ENCODE assay signal across 8 mouse cellular contexts in genomic region chr17:53688321-53688720, GRCm38 (mm10). TPM values are rescaled to one million over a fixed set of nuclear protein-coding genes. Genes with fewer than 3 reads are reported as not detected.
DNase-seq lines count a peak whose midpoint lies in the region; ATAC-seq and TF ChIP-seq lines count a peak whose summit lies in the region.

No protein-coding gene starts in this region.

- WGBS in kidney, embryonic 14.5 days, result 17% methylated on average over 1 of the region's 1 CpGs
- WGBS in bone marrow, adult 2 months, result 2% methylated on average over 1 of the region's 1 CpGs
- 14% methylated on average over 1 of the region's 1 CpGs for WGBS in hindbrain, embryonic 14.5 days
- WGBS in midbrain, embryonic 13.5 days, result 20% methylated on average over 1 of the region's 1 CpGs

- ATAC-seq in kidney, embryonic 14.5 days (ENCODE audit: low FRiP score, low TSS enrichment), result no peak
- ATAC-seq in hindbrain, embryonic 14.5 days (ENCODE audit: low FRiP score), result no peak
- no peak for ATAC-seq in midbrain, embryonic 13.5 days

- H3K4me2 ChIP-seq in kidney, embryonic 14.5 days (replicated peaks; ENCODE audit: low read depth, low read length), result peak overlapping the region; percentile 45
- H3K4me2 ChIP-seq in hindbrain, embryonic 14.5 days (replicated peaks), result peak overlapping the region; percentile 70
- peak overlapping the region; percentile 73 for H3K4me2 ChIP-seq in midbrain, embryonic 13.5 days (replicated peaks)

- peaks cover 31% of the 10 kb centered on the region for H3K36me3 ChIP-seq in kidney, embryonic 14.5 days (ENCODE audit: control insufficient read depth, insufficient read depth, low read length)
- no peaks in the 10 kb centered on the region for H3K36me3 ChIP-seq in hindbrain, embryonic 14.5 days (replicated peaks; ENCODE audit: control insufficient read depth, insufficient read depth)
- peaks cover 4% of the 10 kb centered on the region; the same call in 1 of the 2 replicates for H3K36me3 ChIP-seq in midbrain, embryonic 13.5 days

- H3K27ac ChIP-seq in kidney, embryonic 14.5 days (ENCODE audit: low read depth, low read length), result peak overlapping the region; percentile 26; the same call in 1 of the 2 replicates
- no peak overlapping the region for H3K27ac ChIP-seq in bone marrow, adult 2 months (ENCODE audit: control insufficient read depth, insufficient read depth, low read depth, low read length, poor library complexity)
- no peak overlapping the region for H3K27ac ChIP-seq in hindbrain, embryonic 14.5 days
- H3K27ac ChIP-seq in midbrain, embryonic 13.5 days, result no peak overlapping the region

- no peaks in the 10 kb centered on the region for H3K27me3 ChIP-seq in kidney, embryonic 14.5 days (ENCODE audit: control insufficient read depth, insufficient read depth, low read length)
- H3K27me3 ChIP-seq in hindbrain, embryonic 14.5 days (ENCODE audit: control insufficient read depth, insufficient read depth, low read length), result no peaks in the 10 kb centered on the region
- no peaks in the 10 kb centered on the region for H3K27me3 ChIP-seq in midbrain, embryonic 13.5 days

- DNase-seq in kidney, postnatal 10 days, result no peak
- no peak for DNase-seq in hindbrain, embryonic 14.5 days (ENCODE audit: low spot score)
- DNase-seq in left cerebral cortex, adult 9 months (ENCODE audit: low spot score in 2 of 2), result no peak
- no peak for DNase-seq in left cerebral cortex, adult 11 months (ENCODE audit: low spot score)
- DNase-seq in cerebellum, adult 8-10 months, result no peak

- peak overlapping the region; percentile 69 for H3K4me3 ChIP-seq in kidney, embryonic 14.5 days (ENCODE audit: low read length)
- H3K4me3 ChIP-seq in bone marrow, adult 2 months (replicated peaks; ENCODE audit: control insufficient read depth, low read depth, low read length), result peak overlapping the region; percentile 89
- peak overlapping the region; percentile 42 for H3K4me3 ChIP-seq in hindbrain, embryonic 14.5 days (replicated peaks; ENCODE audit: low read length)
- H3K4me3 ChIP-seq in midbrain, embryonic 13.5 days (replicated peaks), result peak overlapping the region; percentile 54

- H3K9me3 ChIP-seq in kidney, embryonic 14.5 days (ENCODE audit: control insufficient read depth, low read length), result no peaks in the 10 kb centered on the region
- no peaks in the 10 kb centered on the region for H3K9me3 ChIP-seq in hindbrain, embryonic 14.5 days (ENCODE audit: control insufficient read depth, low read length)
- no peaks in the 10 kb centered on the region for H3K9me3 ChIP-seq in midbrain, embryonic 13.5 days

- no peak for TF ChIP-seq CTCF in bone marrow, adult 2 months (IDR thresholded peaks at IDR 0.05; ENCODE audit: control insufficient read depth, insufficient read depth, low read length)

- no peak for TF ChIP-seq POLR2A in bone marrow, adult 2 months (IDR thresholded peaks at IDR 0.05; ENCODE audit: borderline replicate concordance, control insufficient read depth, low read depth, low read length)

- H3K9ac ChIP-seq in kidney, embryonic 14.5 days (ENCODE audit: low read depth, low read length), result peak overlapping the region; percentile 81
- H3K9ac ChIP-seq in hindbrain, embryonic 14.5 days, result peak overlapping the region; percentile 20; the same call in 1 of the 2 replicates
- H3K9ac ChIP-seq in midbrain, embryonic 13.5 days (replicated peaks), result no peak overlapping the region; the same call in 1 of the 2 replicates

- H3K4me1 ChIP-seq in kidney, embryonic 14.5 days (ENCODE audit: control insufficient read depth, insufficient read depth, low read length), result no peaks in the 10 kb centered on the region
- H3K4me1 ChIP-seq in bone marrow, adult 2 months (ENCODE audit: control insufficient read depth, insufficient read depth, low read length), result no peaks in the 10 kb centered on the region; the same call in 1 of the 2 replicates
- H3K4me1 ChIP-seq in hindbrain, embryonic 14.5 days (replicated peaks; ENCODE audit: control insufficient read depth, insufficient read depth, low read length), result peaks cover 9% of the 10 kb centered on the region
- peaks cover 19% of the 10 kb centered on the region for H3K4me1 ChIP-seq in midbrain, embryonic 13.5 days (replicated peaks)

RNA-seq across cellular contexts. Expression of gene Sgo1, which starts 0.8 kb away (rescaled TPM):
- polyA plus RNA-seq in kidney, embryonic 14.5 days (2014; fragmentation: Nextera tagmentation; extraction: Ambion mirVana), result 48.4 and 51.1 TPM in 2 replicates
- polyA plus RNA-seq in bone marrow, adult 2 months (2011; ENCODE audit: insufficient read depth, insufficient read length, low replicate concordance, missing spikeins), result 32.1 and 36.6 TPM in 2 replicates
- polyA plus RNA-seq in hindbrain, embryonic 14.5 days (2014; fragmentation: Nextera tagmentation; extraction: Ambion mirVana), result 4.4 and 5.4 TPM in 2 replicates
- polyA plus RNA-seq in midbrain, embryonic 13.5 days (2015; fragmentation: Nextera tagmentation; extraction: Ambion mirVana), result 16.7 and 17.6 TPM in 2 replicates
